In the genomic region with DNA sequence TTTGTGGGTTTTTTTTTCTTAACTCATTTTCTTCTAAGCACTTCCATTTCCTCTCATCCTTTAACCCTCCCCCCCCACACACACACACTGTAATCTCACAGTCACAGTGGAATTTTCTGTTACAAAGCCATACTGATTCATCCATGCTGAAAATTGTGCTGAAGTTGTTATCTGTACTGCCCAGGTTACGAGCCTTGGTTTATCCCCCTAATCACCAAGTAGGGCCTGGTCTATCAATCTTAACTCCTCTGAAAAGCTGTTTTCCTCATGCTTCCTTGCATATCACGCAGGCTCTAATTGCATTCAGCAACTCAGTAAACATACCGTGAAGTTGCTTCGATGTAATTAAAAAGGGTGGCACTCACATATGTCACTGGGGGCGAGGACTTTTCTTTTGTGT, we compare ENCODE assay signal across 20 mouse cellular contexts.
DNase-seq lines count a peak whose midpoint lies in the region; ATAC-seq and TF ChIP-seq lines count a peak whose summit lies in the region.
"Had no signal": no experiment of that assay in that cellular context is flagged by ENCODE, and none has a peak within 500 bp of the region (broad histone marks: within the 10 kb centered on the region; RNA-seq: fewer than 3 reads in every experiment).

No protein-coding gene starts in this region.

- H3K4me2 ChIP-seq in hindbrain, embryonic 13.5 days = no peak overlapping the region
- no peak overlapping the region for H3K4me2 ChIP-seq in hindbrain, postnatal 0 days (ENCODE audit: low read depth, low read length)
- H3K4me2 ChIP-seq in neural tube, embryonic 11.5 days (ENCODE audit: low read depth) = no peak overlapping the region
- H3K4me2 ChIP-seq: embryonic facial prominence, embryonic 15.5 days; limb, embryonic 13.5 days had no signal

- H3K4me1 ChIP-seq in hindbrain, embryonic 13.5 days (replicated peaks) = 0 out of 2 replicates have a peak, but pooled peaks cover 4% of the 10 kb centered on the region
- H3K4me1 ChIP-seq in hindbrain, postnatal 0 days (ENCODE audit: insufficient read depth, low read length) = no peaks in the 10 kb centered on the region
- no peaks in the 10 kb centered on the region for H3K4me1 ChIP-seq in neural tube, embryonic 11.5 days (ENCODE audit: control insufficient read depth, insufficient read depth, low read length)
- H3K4me1 ChIP-seq: embryonic facial prominence, embryonic 15.5 days; heart, embryonic 10.5 days; limb, embryonic 13.5 days; megakaryocyte, embryonic 14.5 days had no signal

- no peaks in the 10 kb centered on the region for H3K36me3 ChIP-seq in hindbrain, embryonic 13.5 days
- no peaks in the 10 kb centered on the region for H3K36me3 ChIP-seq in hindbrain, postnatal 0 days (ENCODE audit: insufficient read depth, low read length)
- H3K36me3 ChIP-seq in neural tube, embryonic 11.5 days (ENCODE audit: control insufficient read depth, insufficient read depth, low read length) = no peaks in the 10 kb centered on the region
- H3K36me3 ChIP-seq: embryonic facial prominence, embryonic 15.5 days; heart, embryonic 10.5 days; limb, embryonic 13.5 days had no signal

- H3K27ac ChIP-seq in hindbrain, embryonic 13.5 days = no peak overlapping the region
- H3K27ac ChIP-seq in hindbrain, postnatal 0 days = no peak overlapping the region
- H3K27ac ChIP-seq in neural tube, embryonic 11.5 days (ENCODE audit: low read depth, low read length) = no peak overlapping the region
- H3K27ac ChIP-seq: embryonic facial prominence, embryonic 15.5 days; heart, embryonic 10.5 days; limb, embryonic 13.5 days had no signal

- DNase-seq in hindbrain, postnatal 0 days (ENCODE audit: low spot score) = no peak
- DNase-seq in neural tube, embryonic 11.5 days (ENCODE audit: low spot score) = no peak
- no peak for DNase-seq in neural tube, embryonic 10.5 days (ENCODE audit: extremely low spot score, low spot score)
- peak; percentile 1 for DNase-seq in c-Kit-positive CD71-positive TER-119-positive erythroid progenitor cells, embryonic 14.5 days (ENCODE audit: low spot score)
- DNase-seq in retina, postnatal 1 day = peak; percentile 44
- no peak for DNase-seq in ovary, postnatal 36 days (ENCODE audit: low spot score)
- DNase-seq: adrenal gland, postnatal 10 days; cerebellum, adult 18-20 months; cerebellum, postnatal 36 days; kidney, adult 18-20 months; kidney, postnatal 10 days; lung, adult 2 months; thymus, postnatal 25 days had no signal

- ATAC-seq in hindbrain, embryonic 13.5 days (ENCODE audit: low FRiP score) = peak; percentile 43; the same call in 1 of the 2 replicates
- no peak for ATAC-seq in hindbrain, postnatal 0 days
- peak; percentile 31; the same call in 1 of the 2 replicates for ATAC-seq in neural tube, embryonic 11.5 days (ENCODE audit: insufficient read depth, low FRiP score, low TSS enrichment)
- ATAC-seq: Patski had no signal

- H3K9me3 ChIP-seq in hindbrain, embryonic 13.5 days = no peaks in the 10 kb centered on the region
- no peaks in the 10 kb centered on the region for H3K9me3 ChIP-seq in hindbrain, postnatal 0 days (ENCODE audit: low read length)
- no peaks in the 10 kb centered on the region for H3K9me3 ChIP-seq in neural tube, embryonic 11.5 days (ENCODE audit: control insufficient read depth, low read length)
- H3K9me3 ChIP-seq: embryonic facial prominence, embryonic 15.5 days; heart, embryonic 10.5 days; limb, embryonic 13.5 days; megakaryocyte, embryonic 14.5 days had no signal

- H3K9ac ChIP-seq in hindbrain, embryonic 13.5 days = no peak overlapping the region
- H3K9ac ChIP-seq in hindbrain, postnatal 0 days (replicated peaks; ENCODE audit: low read length) = no peak overlapping the region
- no peak overlapping the region for H3K9ac ChIP-seq in neural tube, embryonic 11.5 days (ENCODE audit: low read length)
- H3K9ac ChIP-seq: embryonic facial prominence, embryonic 15.5 days; limb, embryonic 13.5 days had no signal

- WGBS in hindbrain, embryonic 13.5 days = 18% methylated on average over 5 of the region's 5 CpGs
- whole genome bisulfite sequencing in hindbrain, postnatal 0 days = 17% methylated on average over 5 of the region's 5 CpGs
- WGBS in neural tube, embryonic 11.5 days = 38% methylated on average over 5 of the region's 5 CpGs

- TF ChIP-seq CTCF in hindbrain, postnatal 0 days (IDR thresholded peaks at IDR 0.05; ENCODE audit: low read depth) = no peak

- no peaks in the 10 kb centered on the region for H3K27me3 ChIP-seq in hindbrain, embryonic 13.5 days
- H3K27me3 ChIP-seq in hindbrain, postnatal 0 days (ENCODE audit: insufficient read depth, low read length) = no peaks in the 10 kb centered on the region
- no peaks in the 10 kb centered on the region for H3K27me3 ChIP-seq in neural tube, embryonic 11.5 days (ENCODE audit: control insufficient read depth, insufficient read depth, low read length)
- H3K27me3 ChIP-seq: embryonic facial prominence, embryonic 15.5 days; limb, embryonic 13.5 days; megakaryocyte, embryonic 14.5 days; Patski had no signal

- H3K4me3 ChIP-seq in hindbrain, embryonic 13.5 days = no peak overlapping the region
- H3K4me3 ChIP-seq in hindbrain, postnatal 0 days (ENCODE audit: low read length) = no peak overlapping the region
- H3K4me3 ChIP-seq in neural tube, embryonic 11.5 days (ENCODE audit: low read depth, low read length) = no peak overlapping the region
- H3K4me3 ChIP-seq: embryonic facial prominence, embryonic 15.5 days; heart, embryonic 10.5 days; limb, embryonic 13.5 days; megakaryocyte, embryonic 14.5 days; myocyte had no signal

Comparison
In these comparisons a context has a peak if more than half of its experiments do, and no peak if none do; other contexts are left out.
1. DNase-seq: peak in c-Kit-positive CD71-positive TER-119-positive erythroid progenitor cells, embryonic 14.5 days (single experiment) and retina, postnatal 1 day (single experiment); none in hindbrain, postnatal 0 days (single experiment), neural tube, embryonic 11.5 days (single experiment), neural tube, embryonic 10.5 days (single experiment) and ovary, postnatal 36 days (single experiment).